Mouse (Mus musculus) frontal cortex, postnatal 10 days (tissue): ENCODE results near the gene St3gal3.

ENCODE experiments used
- DNase-seq, 2 experiments: peaks; one replicate each; pipeline ENCODE4 v3.0.0; 2022; ENCODE audit warnings: low spot score in 2 of 2, mixed read lengths in 1 of 2

St3gal3 gene

GRCm38 (mm10) chr4:118054615-118055014 is 80.1 kb downstream of the St3gal3 start:
- DNase-seq = no peak

GRCm38 (mm10) chr4:118053904-118054303 is 80.8 kb downstream of the St3gal3 start:
- no peak for DNase-seq

- no peak for DNase-seq
Measured at GRCm38 (mm10) chr4:118049606-118050302, 85.0 kb downstream of the St3gal3 start.

GRCm38 (mm10) chr4:118044510-118044909 is 90.2 kb downstream of the St3gal3 start:
- DNase-seq = no peak

- no peak for DNase-seq
Measured at GRCm38 (mm10) chr4:118043331-118044002, 91.2 kb downstream of the St3gal3 start.

GRCm38 (mm10) chr4:118042671-118043320 is 91.9 kb downstream of the St3gal3 start:
- no peak for DNase-seq

- no peak for DNase-seq
Measured at GRCm38 (mm10) chr4:118041145-118041544, 93.6 kb downstream of the St3gal3 start.

GRCm38 (mm10) chr4:118040650-118041049 is 94.1 kb downstream of the St3gal3 start:
- DNase-seq = no peak

GRCm38 (mm10) chr4:118039964-118040363 is 94.8 kb downstream of the St3gal3 start:
- DNase-seq = no peak

GRCm38 (mm10) chr4:118038023-118038422 is 96.7 kb downstream of the St3gal3 start:
- no peak for DNase-seq

- no peak for DNase-seq
Measured at GRCm38 (mm10) chr4:118037406-118037805, 97.3 kb downstream of the St3gal3 start.

GRCm38 (mm10) chr4:118036531-118036930 is 98.2 kb downstream of the St3gal3 start:
- no peak for DNase-seq

GRCm38 (mm10) chr4:118035090-118035489 is 99.6 kb downstream of the St3gal3 start:
- no peak for DNase-seq

GRCm38 (mm10) chr4:118033026-118033425 is 101.7 kb downstream of the St3gal3 start:
- no peak for DNase-seq

- no peak for DNase-seq
Measured at GRCm38 (mm10) chr4:118031776-118032170, 102.9 kb downstream of the St3gal3 start.

- no peak for DNase-seq
Measured at GRCm38 (mm10) chr4:118031132-118031775, 103.5 kb downstream of the St3gal3 start.

- no peak for DNase-seq
Measured at GRCm38 (mm10) chr4:118030330-118030729, 104.4 kb downstream of the St3gal3 start.

- no peak for DNase-seq
Measured at GRCm38 (mm10) chr4:118029892-118030291, 104.8 kb downstream of the St3gal3 start.

- DNase-seq = no peak
Measured at GRCm38 (mm10) chr4:118028994-118029393, 105.7 kb downstream of the St3gal3 start.

GRCm38 (mm10) chr4:118025931-118026330 is 108.8 kb downstream of the St3gal3 start:
- DNase-seq = no peak

- no peak for DNase-seq
Measured at GRCm38 (mm10) chr4:118025381-118025780, 109.3 kb downstream of the St3gal3 start.

- no peak for DNase-seq
Measured at GRCm38 (mm10) chr4:118022811-118023210, 111.9 kb downstream of the St3gal3 start.
